Mouse (Mus musculus) B cell, adult 2 months (primary cell): ENCODE results near the gene Ccm2l.
A peak's percentile ranks its signal among the peaks of the same experiment; 100 is the strongest.

ENCODE experiments used
- DNase-seq, 2 experiments: peaks; one replicate each; pipeline ENCODE4 v3.0.0; 2022

Gene Ccm2l

DNA sequence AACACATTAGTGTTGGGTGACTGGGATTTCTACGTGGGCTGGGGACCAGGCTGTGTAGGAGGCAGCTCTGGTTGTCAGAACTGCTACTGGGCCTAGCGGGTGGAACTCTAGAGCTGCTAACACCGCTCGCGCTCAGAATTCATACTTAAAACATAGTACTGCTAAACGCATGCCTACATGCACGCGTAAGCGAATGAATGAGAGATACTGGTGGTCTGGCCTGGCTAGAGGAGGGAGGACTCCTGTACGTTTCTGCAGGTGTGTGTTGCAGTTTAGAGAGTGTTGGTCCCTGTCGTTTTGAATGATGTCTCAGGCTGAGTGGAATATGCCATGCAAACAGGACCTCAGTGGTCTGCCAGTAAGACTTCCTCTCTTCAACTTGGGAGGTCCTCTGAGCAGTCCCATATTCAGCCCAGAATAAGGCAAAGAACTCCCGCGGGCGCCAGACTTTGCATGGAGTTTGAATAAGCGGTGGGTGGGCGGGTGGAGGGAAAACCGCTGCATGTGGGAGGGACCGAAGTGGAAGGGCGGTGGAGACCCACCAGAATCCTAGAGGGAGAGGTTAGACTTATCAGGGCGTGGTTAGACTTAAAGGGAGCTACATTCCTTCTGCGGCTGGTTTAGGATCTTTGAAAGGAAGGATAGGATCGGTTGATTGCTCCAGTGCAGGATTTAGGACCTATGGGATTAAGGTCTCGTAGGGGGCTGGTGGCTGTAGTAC is 41.5 kb downstream of the Ccm2l start:
- DNase-seq, result peak in 1 of 2 experiments; percentile 0

DNA sequence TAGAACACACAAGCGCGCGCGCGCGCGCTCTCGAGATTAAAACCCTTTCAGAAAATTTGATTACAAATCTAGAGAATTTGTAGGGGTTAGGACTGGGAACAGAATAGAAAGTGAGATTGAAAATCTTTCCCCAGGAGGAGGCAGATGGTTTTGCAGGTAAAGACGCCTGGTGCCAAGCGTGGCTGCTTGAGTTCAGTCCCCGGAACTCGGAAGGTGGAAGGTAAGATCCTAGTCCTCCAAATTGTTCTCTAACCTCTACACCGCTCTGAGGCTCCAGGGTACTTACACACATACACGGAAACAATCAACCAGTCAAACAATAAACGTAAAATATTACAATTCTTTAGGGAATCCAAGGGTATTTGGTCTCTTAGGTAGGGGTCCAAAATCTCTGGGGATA is 42.0 kb downstream of the Ccm2l start:
- DNase-seq, result peak; percentile 6 to 10

DNA sequence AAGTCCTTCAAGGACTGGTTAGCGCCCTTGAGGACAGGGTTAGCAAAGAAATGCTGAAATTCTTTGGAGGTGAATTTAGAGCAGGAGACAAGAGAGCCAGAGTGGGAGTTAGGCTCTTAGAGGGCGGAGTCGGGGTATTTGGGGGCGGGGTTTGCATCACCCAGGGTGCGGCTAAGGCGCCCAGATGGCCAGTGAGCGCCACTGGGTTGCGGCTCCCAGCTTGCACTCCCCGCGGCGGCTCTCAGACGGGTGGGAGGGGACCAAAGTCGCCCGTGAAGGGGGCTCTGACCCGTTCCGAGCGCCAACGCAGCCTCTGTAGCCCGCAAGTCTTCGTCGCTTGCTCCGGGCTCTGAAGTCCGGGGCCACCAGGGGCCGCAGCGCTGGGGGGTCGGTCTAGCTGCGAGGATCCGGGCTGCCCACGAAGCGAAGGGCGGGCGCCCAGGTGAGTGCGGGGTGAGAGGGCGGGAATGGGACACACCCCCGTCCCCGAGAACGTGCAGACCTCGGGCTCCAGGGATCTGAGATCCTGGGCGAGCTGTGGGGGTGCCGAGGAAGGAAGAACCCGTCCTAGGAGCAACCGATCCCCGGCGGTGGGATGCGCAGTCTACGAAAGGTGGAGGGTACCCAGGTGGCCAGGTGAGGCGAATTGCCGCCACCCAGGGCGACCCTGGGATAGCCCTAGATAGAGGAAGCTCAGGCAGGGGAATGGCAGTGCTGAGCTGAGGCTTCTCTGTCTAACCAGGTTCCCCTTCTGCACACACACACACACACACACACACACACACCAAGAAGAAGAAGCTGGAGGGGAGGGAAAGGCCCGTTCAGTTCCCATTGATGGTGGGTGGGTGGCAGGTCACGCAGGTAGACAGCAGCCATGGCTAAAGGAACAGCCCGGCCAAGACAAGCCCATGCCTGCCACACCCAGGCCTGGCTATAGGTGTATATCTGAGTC is 42.8 kb downstream of the Ccm2l start, which contains the start of gene Hck:
Gene Hck (plus strand): TSS at position 156 of the 952 bp plus-strand sequence.
- peak; percentile 79 to 80 for DNase-seq

DNA sequence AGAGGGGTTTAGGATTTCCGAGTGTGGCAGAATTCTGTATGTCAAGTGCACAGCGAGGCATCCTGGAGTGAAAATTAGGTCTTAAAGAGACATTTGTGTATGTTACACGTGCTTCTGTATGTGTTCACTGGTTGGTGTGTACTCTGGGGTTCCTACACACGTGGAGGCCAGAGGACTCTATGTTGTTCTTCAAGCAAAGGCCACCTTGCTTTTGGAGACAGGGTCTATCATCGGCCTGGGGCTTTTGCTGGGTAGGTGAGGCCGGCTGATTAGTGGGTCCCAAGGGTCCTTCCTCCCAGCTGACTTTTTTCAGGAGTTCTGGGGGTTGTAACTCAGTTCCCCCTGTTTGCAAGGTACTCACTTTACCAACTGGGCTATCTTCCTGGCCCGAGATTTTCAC is 43.8 kb downstream of the Ccm2l start:
- peak; percentile 1 for DNase-seq

DNA sequence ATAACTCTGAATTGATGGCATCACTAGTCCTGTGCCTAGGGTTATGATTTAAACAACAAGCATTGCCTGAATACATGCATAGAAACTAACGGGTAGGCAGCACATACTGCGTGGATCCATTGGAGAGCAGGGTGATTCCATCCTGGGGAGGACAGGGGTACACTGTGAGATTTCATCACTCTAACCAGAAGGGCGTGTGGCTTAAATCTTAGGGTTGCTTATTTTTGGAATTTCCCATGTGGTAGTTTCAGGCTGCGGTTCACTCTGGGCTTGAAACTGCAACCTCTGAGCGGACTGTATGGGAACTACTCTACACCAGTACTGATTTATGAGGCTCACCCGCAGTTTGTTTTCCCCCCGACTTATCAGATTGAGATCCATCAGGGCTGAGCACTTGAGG is 45.5 kb downstream of the Ccm2l start:
- DNase-seq, result peak in 1 of 2 experiments; percentile 0

DNA sequence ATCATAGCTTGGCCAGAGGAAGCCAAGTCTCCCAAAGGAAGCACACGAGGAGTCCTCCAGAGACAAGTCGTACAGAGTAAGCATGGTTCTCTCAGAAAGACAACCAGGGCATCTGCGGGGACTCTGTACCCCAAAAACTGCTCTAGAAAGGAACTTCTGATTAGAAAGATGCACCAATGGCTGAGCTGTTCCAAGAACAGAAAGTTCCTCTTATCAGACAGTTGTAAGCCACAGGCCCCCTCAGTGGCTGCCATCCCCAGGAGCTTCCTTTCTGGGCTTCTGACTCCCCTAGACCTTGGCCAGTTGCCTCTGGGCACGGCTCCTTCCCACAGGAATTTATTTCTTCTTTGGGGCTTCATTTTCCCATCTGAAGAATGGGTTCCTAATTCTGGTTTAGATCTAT is 49.9 kb downstream of the Ccm2l start:
- peak in 1 of 2 experiments; percentile 17 for DNase-seq

DNA sequence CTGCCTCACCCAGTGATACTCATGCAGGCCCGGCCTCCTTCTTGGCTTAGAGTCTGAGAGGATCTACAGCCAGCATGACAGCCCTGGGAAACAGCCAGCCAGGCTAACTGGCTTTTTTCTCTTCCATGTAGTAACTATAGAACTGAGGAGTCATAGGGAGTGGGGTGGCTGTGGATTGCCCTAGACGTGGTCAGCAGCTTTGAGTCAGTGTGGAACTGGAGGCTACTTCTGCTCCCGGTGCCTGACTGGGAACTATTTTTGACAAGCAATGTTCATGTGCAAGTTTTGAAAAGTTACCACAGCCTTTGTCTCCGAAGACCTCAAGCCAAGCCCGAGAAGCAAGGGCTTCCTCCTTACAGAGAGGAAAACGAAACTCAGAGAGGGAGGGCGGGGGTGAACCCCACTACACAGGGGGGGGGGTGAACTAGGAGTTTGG is 51.3 kb downstream of the Ccm2l start:
- peak; percentile 50 to 55 for DNase-seq

DNA sequence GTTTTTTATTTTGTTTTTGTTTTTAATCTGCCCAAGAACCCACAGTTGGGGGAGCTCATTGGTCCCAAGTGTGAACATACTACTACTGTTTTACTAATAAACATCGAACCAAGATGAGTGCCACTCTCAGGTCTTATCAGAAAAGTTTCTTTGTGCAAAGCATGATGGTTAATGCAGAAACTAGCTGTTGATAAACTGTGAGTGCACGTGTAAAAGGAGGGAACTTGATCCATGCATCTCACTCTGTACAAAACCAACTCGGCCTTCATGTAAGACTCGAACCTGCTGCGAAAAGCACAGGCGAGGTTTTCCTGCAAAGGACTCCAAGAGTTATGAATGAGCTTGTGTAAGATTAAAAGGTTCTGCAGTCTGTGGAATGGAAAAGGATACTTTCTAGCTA is 53.7 kb downstream of the Ccm2l start:
- no peak for DNase-seq

DNA sequence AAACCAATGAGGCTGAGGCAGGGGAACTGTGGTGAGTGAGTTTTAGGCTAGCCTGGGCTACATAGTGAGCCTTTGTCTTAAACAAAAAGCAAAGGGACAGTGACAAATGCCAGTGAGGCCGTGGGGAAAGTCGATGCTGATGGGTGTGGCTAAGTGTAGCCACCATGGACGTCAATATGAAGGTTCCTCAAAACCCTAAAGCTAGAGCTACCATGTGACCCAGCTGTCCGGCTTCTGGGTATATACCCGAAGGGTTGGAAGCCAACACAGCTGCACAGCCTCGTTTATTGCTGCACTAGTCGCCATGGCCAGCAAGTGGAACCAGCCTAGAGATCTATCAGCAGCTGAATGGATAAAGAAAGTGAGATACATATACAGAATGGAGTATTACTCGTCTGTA is 54.4 kb downstream of the Ccm2l start:
- DNase-seq, result peak; percentile 61 to 64

DNA sequence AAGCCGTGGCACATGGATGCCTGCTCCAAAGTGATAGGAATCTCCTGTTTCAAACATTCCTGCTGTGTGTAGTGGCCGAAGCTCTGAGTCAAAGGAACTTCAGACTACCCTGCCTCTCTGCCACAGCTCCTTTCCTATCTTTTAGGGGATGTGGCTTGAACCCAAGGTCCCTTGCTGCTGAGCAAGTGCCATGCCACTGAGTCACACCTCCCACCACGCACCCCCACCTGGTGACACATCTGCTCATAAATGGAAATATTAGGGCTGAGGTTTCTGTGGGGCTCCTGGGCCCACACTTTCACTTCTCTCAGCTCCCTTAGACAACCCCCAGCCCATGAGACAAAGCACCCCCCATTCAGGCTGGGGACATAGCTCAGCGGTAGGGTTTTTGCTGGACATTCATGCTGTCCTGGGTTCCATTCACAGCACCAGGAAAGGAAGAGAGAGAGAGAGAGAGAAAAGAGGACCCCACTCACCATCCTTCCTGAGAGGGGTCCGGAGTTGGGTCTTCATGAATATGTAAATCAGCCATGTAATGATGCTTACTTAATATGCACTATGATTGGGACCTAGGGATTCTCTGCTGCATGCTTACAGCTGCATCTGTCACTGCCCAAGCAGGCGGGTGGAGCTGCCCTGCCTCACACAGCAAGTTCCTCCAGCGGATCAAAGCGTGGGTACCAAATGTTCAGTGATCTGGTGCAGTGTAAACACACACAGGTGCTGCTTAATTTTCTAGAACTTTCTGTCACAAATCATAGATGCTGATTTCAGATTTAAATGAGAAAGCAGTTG is 56.3 kb downstream of the Ccm2l start:
- DNase-seq, result peak; percentile 62 to 69

DNA sequence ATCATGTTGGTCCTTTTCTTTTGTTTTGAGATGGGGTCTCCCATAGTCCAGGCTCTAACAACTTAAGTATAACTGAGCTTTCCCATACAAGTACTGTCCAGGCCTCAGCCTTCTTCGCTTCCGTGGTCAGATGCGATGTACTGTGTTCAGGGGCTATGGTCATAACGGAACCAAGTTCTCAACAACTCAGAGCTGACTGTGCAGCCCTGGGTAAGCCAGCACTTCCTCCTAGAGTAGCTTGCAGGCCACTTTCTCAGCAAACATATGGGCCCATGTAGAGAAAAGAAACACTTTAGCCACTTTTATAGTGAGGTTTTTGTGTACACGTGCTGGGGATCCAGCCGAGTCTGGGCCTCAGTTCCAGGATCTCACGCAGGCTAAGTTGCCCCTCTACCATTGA is 56.9 kb downstream of the Ccm2l start:
- peak in 1 of 2 experiments; percentile 25 for DNase-seq

DNA sequence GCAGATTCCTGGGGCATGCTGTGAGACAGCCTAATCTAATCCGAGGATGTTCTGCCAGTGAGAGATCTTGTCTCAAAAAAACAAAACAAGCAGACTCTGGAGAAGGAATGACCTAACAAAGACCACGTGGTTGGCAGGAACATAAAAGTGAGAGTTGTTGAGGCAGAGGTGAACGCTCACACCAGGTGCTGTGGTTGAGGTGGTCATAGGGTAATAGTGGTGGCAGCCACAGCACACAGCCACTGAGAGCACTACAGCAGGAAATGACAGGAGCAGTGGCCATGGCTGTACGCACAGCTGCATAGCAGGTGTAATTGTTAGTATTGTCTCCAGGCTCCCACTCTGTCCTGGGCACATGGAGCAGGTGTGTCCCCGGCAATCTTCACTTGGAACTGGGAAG is 60.1 kb downstream of the Ccm2l start:
- DNase-seq, result peak; percentile 42 to 43

DNA sequence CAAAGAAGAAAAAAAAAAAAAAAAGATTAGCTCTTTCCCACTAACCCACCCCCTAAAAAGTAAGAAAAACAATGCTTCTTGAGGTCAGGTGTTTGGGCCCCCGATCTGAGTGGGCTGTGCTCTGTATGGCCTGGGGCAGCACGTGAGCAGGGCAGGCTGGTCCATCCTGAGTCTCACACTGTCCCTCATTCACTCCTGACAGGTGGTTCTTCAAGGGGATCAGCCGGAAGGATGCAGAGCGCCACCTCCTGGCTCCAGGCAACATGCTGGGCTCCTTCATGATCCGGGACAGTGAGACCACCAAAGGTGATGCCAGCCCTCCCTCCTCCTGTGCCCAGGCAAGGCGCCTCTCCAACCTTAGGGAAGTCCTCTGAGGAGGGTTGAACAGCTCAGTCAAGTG is 65.3 kb downstream of the Ccm2l start:
- DNase-seq, result peak; percentile 64 to 65
